Mouse (Mus musculus): ENCODE results near the gene Tarsl2. TPM values are rescaled to one million over a fixed set of nuclear protein-coding genes. Genes with fewer than 3 reads are reported as not detected.

The Tarsl2 gene
- polyA plus RNA-seq, 1 experiment from 2014 or later, result 9.1 TPM

GRCm38 (mm10) chr7:65681166-65681565 is 36.5 kb downstream of the Tarsl2 start:
- Histone ChIP-seq H3K4me3 (ENCODE audit: low read depth, low read length) (no peak overlapping the region), H3K4me2 (no peak overlapping the region), H3K9ac (no peak overlapping the region), H3K27ac (ENCODE audit: low read depth) (no peak overlapping the region), H3K36me3 (ENCODE audit: insufficient read depth) (no peaks in the 10 kb centered on the region), H3K27me3 (ENCODE audit: insufficient read depth, low read length) (no peaks in the 10 kb centered on the region), H3K4me1 (ENCODE audit: insufficient read depth) (no peaks in the 10 kb centered on the region), H3K9me3 (ENCODE audit: low read depth, low read length) (no peaks in the 10 kb centered on the region)
- TF ChIP-seq CTCF (IDR thresholded peaks at IDR 0.05; ENCODE audit: low read depth), result no peak
- ATAC-seq (ENCODE audit: insufficient read depth) (no peak), DNase-seq (no peak)
- 37% methylated on average over 5 of the region's 5 CpGs for WGBS

DNA sequence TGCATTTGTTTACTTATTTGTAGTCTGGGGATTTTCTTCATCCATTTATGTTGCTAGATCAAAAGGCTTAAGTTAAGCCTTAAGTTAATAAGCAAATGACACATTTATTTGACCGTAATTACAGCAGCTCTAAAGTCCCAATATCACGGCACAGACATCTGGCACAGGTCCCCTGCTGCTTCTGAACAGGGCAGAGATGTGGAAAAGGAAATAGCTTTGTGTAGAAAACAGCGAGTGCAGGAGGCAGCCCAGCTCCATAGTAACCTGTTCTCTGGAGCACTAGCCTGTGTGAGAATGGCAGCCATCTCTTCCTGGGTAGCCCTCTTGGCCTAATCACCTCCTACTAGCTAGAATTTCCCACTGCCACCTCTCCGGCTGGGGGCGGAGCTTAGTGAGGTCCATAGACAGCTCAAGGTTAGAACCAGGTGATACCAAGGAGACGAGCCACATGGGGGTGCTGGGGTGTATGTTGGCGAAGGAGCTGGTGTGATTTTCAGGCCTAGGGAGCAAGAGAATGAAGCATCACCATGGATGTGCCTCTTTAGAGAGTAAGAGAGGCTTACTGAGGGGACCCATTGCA is 39.6 kb downstream of the Tarsl2 start:
- DNase-seq (no peak), ATAC-seq (ENCODE audit: insufficient read depth) (no peak)
- no peaks in the 10 kb centered on the region for H3K27me3 ChIP-seq (ENCODE audit: insufficient read depth, low read length)
- no peaks in the 10 kb centered on the region for H3K4me1 ChIP-seq (ENCODE audit: insufficient read depth)
- no peak for TF ChIP-seq CTCF (IDR thresholded peaks at IDR 0.05; ENCODE audit: low read depth)
- H3K9me3 ChIP-seq (ENCODE audit: low read depth, low read length), result no peaks in the 10 kb centered on the region
- 62% methylated on average over 7 of the region's 7 CpGs for WGBS
- no peak overlapping the region for H3K4me3 ChIP-seq (ENCODE audit: low read depth, low read length)
- H3K4me2 ChIP-seq, result no peak overlapping the region
- 0 out of 2 replicates have a peak, but pooled peaks cover 3% of the 10 kb centered on the region for H3K36me3 ChIP-seq (ENCODE audit: insufficient read depth)
- no peak overlapping the region for H3K9ac ChIP-seq
- H3K27ac ChIP-seq (ENCODE audit: low read depth), result no peak overlapping the region

DNA sequence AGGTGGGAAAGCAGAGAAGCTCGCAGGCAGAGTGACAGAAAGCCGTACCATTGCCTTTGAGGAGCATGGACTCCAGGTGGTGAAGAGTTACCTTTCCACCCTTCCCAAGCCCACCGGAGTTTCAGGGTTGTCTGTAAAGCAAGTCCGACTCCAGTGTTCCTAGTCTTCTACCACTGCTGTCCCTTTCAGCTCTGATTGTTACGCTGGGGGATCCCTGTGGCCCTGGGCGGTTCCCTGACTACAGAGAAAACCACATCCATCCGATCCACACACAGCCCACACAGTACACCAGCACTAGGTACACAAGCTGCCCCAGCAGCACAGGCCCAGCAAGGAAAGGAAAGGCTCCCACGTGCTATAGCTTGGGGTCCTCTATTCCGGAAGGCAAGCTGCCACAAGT is 42.0 kb downstream of the Tarsl2 start:
- no peak for ATAC-seq (ENCODE audit: insufficient read depth)

DNA sequence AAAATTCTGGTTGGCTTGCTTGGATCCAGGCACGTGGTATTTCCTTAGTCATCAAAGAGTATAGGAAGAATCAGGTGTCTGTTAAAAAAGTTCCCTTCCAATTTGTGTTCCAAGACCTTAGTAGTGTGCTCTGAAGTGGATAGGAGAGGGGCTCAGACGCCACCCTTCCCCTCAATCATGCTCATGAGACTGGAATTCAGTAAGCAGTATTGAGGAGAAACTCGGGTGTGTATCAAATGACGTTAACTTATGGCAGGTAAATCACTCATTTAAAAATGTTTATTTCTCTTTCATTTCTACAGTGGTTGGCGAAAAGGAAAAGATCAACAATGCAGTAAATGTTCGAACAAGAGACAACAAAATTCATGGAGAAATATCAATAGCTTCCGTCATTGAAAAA is 46.2 kb downstream of the Tarsl2 start, which contains the start of gene Tm2d3:
Tm2d3 (plus strand) TSS at position 301 of the 400 bp plus-strand sequence.
- no peak within 1 kb of the TSS for H3K4me2 ChIP-seq
- H3K9me3 ChIP-seq (ENCODE audit: low read depth, low read length), result no peaks in the 10 kb centered on the region
- ATAC-seq (ENCODE audit: insufficient read depth) (no peak), DNase-seq (no peak)
- peaks cover 11% of the 10 kb centered on the region; the same call in 1 of the 2 replicates for H3K36me3 ChIP-seq (ENCODE audit: insufficient read depth)
- WGBS, result 83% methylated on average over 7 of the region's 7 CpGs
- peaks cover 5% of the 10 kb centered on the region for H3K4me1 ChIP-seq (ENCODE audit: insufficient read depth)
- no peak within 1 kb of the TSS for H3K4me3 ChIP-seq (ENCODE audit: low read depth, low read length)
- TF ChIP-seq CTCF (IDR thresholded peaks at IDR 0.05; ENCODE audit: low read depth), result no peak
- H3K27ac ChIP-seq (ENCODE audit: low read depth), result no peak within 1 kb of the TSS
- no peaks in the 10 kb centered on the region for H3K27me3 ChIP-seq (ENCODE audit: insufficient read depth, low read length)
- H3K9ac ChIP-seq, result no peak within 1 kb of the TSS

More for the DNA sequence above, 42.0 kb downstream of the Tarsl2 start:
- H3K9me3 ChIP-seq (ENCODE audit: low read depth, low read length), result no peaks in the 10 kb centered on the region
- H3K4me1 ChIP-seq (ENCODE audit: insufficient read depth), result no peaks in the 10 kb centered on the region
- DNase-seq, result no peak
- no peak overlapping the region for H3K27ac ChIP-seq (ENCODE audit: low read depth)
- H3K27me3 ChIP-seq (ENCODE audit: insufficient read depth, low read length), result no peaks in the 10 kb centered on the region
- no peak overlapping the region for H3K4me3 ChIP-seq (ENCODE audit: low read depth, low read length)
- TF ChIP-seq CTCF (IDR thresholded peaks at IDR 0.05; ENCODE audit: low read depth), result no peak
- no peak overlapping the region for H3K9ac ChIP-seq
- WGBS, result 85% methylated on average over 9 of the region's 9 CpGs
- 0 out of 2 replicates have a peak, but pooled peaks cover 3% of the 10 kb centered on the region for H3K36me3 ChIP-seq (ENCODE audit: insufficient read depth)
- no peak overlapping the region for H3K4me2 ChIP-seq

DNA sequence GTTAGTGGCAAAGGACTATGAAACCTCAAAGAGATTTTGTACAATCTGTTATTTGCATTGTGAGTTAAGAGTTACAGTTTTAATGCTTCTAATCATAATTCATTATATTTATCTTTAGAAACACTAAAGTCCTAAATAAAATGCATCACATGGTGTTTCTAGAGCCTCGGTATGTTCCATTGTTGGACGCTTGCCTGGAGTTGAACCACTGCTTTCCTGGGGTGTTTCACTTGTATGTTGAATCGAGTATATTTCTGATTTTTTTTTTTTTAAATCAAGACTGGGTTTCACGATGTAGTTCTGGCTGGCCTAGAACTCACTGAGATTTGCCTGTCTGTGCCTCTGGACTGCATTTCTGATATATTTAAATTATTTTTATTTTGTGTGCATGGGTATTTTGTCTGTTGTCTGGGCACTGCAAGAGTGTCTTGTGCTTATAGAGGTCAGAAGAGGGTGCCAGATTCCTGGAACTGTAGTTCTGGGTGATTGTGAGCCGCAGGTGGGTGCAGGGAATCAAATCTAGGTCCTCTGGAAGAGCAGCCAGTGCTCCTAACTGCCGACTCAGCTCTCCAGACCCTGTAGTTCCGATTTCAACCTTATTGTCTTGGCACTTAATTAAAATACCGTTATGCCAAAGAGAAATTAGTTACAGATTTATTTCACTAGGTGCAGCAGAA is 47.4 kb downstream of the Tarsl2 start:
- ATAC-seq (ENCODE audit: insufficient read depth), result no peak
- H3K4me2 ChIP-seq, result peak overlapping the region; percentile 73
- peaks cover 21% of the 10 kb centered on the region for H3K36me3 ChIP-seq (ENCODE audit: insufficient read depth)
- no peak overlapping the region for H3K9ac ChIP-seq
- H3K9me3 ChIP-seq (ENCODE audit: low read depth, low read length), result no peaks in the 10 kb centered on the region
- TF ChIP-seq CTCF (IDR thresholded peaks at IDR 0.05; ENCODE audit: low read depth), result no peak
- no peaks in the 10 kb centered on the region for H3K27me3 ChIP-seq (ENCODE audit: insufficient read depth, low read length)
- peak overlapping the region; percentile 72; the same call in 1 of the 2 replicates for H3K4me3 ChIP-seq (ENCODE audit: low read depth, low read length)
- 71% methylated on average over 8 of the region's 8 CpGs for WGBS
- DNase-seq, result no peak
- H3K4me1 ChIP-seq (ENCODE audit: insufficient read depth), result peaks cover 5% of the 10 kb centered on the region
- H3K27ac ChIP-seq (ENCODE audit: low read depth), result no peak overlapping the region; the same call in 1 of the 2 replicates

GRCm38 (mm10) chr7:65692883-65693282 is 48.2 kb downstream of the Tarsl2 start:
- under 1% methylated on average over 10 of the region's 10 CpGs for WGBS
- ATAC-seq (ENCODE audit: insufficient read depth), result peak; percentile 83
- TF ChIP-seq CTCF (IDR thresholded peaks at IDR 0.05; ENCODE audit: low read depth), result no peak
- Histone ChIP-seq H3K27me3 (ENCODE audit: insufficient read depth, low read length) (no peaks in the 10 kb centered on the region), H3K9me3 (ENCODE audit: low read depth, low read length) (no peaks in the 10 kb centered on the region), H3K4me2 (peak overlapping the region; percentile 73), H3K4me3 (ENCODE audit: low read depth, low read length) (peak overlapping the region; percentile 72), H3K4me1 (ENCODE audit: insufficient read depth) (peaks cover 5% of the 10 kb centered on the region), H3K27ac (ENCODE audit: low read depth) (peak overlapping the region; percentile 86), H3K9ac (peak overlapping the region; percentile 71), H3K36me3 (ENCODE audit: insufficient read depth) (peaks cover 27% of the 10 kb centered on the region)
- peak; percentile 79 for DNase-seq

DNA sequence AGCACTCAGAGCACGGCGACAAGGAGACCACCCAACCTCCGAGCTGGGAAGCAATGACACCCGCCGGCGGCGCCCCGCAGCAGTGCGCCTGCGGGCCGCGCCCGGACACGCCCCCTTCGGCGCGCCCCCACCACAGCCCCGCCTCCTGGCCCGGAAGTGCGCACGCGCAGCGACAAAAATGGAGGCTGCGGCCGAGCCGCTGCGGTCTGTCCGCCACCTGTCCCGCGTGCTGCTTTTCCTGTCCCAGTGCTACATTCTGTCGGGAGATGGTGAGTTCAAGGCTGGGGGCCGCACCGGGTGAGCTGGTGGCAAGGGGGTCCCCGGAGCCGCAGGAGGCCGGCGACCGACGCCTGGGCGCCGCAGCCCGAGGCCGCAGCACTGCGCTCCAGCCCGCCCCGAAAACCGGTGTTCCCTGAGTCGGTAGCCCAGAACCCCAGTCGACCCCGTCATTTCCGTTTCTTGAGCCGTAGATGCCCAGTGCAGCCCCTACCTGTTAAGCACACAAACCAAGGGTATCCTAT is 48.7 kb downstream of the Tarsl2 start:
- peaks cover 5% of the 10 kb centered on the region for H3K4me1 ChIP-seq (ENCODE audit: insufficient read depth)
- H3K4me3 ChIP-seq (ENCODE audit: low read depth, low read length), result peak overlapping the region; percentile 72
- TF ChIP-seq CTCF (IDR thresholded peaks at IDR 0.05; ENCODE audit: low read depth), result no peak
- H3K27me3 ChIP-seq (ENCODE audit: insufficient read depth, low read length), result no peaks in the 10 kb centered on the region
- peak overlapping the region; percentile 73 for H3K4me2 ChIP-seq
- ATAC-seq (ENCODE audit: insufficient read depth) (peak; percentile 95), DNase-seq (peak; percentile 94)
- peaks cover 31% of the 10 kb centered on the region for H3K36me3 ChIP-seq (ENCODE audit: insufficient read depth)
- WGBS, result under 1% methylated on average over 52 of the region's 52 CpGs
- no peaks in the 10 kb centered on the region for H3K9me3 ChIP-seq (ENCODE audit: low read depth, low read length)
- H3K9ac ChIP-seq, result peak overlapping the region; percentile 71
- H3K27ac ChIP-seq (ENCODE audit: low read depth), result peak overlapping the region; percentile 86

Measured in lung, embryonic 14.5 days (tissue).